Mouse (Mus musculus) liver, adult 2 months (tissue): Measurements from ENCODE around the gene Spaca7. TPM values are rescaled to one million over a fixed set of nuclear protein-coding genes. Genes with fewer than 3 reads are reported as not detected.

Experiments
- DNase-seq: peaks from one replicate; pipeline ENCODE4 v3.0.0-alpha.2; 2011; ENCODE audit warnings: low read depth, low spot score; ENCODE audit errors: extremely low read depth
- H3K27ac ChIP-seq: fragments of 200-500 bp; replicated peaks from 2 replicates; pipeline ENCODE4 v1.5.1; 2012; ENCODE audit warnings: low read depth, mild to moderate bottlenecking, control low read depth, inconsistent platforms, low read length; ENCODE audit not compliant: insufficient read depth
- H3K27me3 ChIP-seq: fragments of 200-500 bp; 2 replicates; pipeline ENCODE4 v1.6.1; 2012; ENCODE audit warnings: mild to moderate bottlenecking, moderate library complexity, low read length, inconsistent platforms; ENCODE audit not compliant: control insufficient read depth, insufficient read depth
- H3K36me3 ChIP-seq: fragments of 200-500 bp; 2 replicates; pipeline ENCODE4 v1.6.1; 2012; ENCODE audit warnings: low read length, inconsistent platforms; ENCODE audit not compliant: control insufficient read depth, insufficient read depth
- H3K4me1 ChIP-seq: fragments of 200-500 bp; 2 replicates; pipeline ENCODE4 v1.6.1; 2011; ENCODE audit warnings: low read length; ENCODE audit not compliant: control insufficient read depth, insufficient read depth
- H3K4me3 ChIP-seq: fragments of 200-500 bp; 2 replicates; pipeline ENCODE4 v1.5.1; 2011; ENCODE audit warnings: low read depth, mild to moderate bottlenecking, control low read depth, low read length, moderate library complexity; ENCODE audit not compliant: insufficient read depth
- H3K79me2 ChIP-seq: fragments of 200-500 bp; 2 replicates; pipeline ENCODE4 v1.6.1; 2012; ENCODE audit warnings: inconsistent platforms, mild to moderate bottlenecking, low read length, moderate library complexity; ENCODE audit not compliant: control insufficient read depth, insufficient read depth
- H3K9ac ChIP-seq: fragments of 200-500 bp; 2 replicates; pipeline ENCODE4 v1.6.1; 2012; ENCODE audit warnings: low read depth, mild to moderate bottlenecking, control low read depth, inconsistent platforms, low read length
- CTCF ChIP-seq: fragments of 200-500 bp; IDR thresholded peaks from 2 replicates; pipeline ENCODE4 v1.5.1; 2011; ENCODE audit warnings: low read depth, low read length, control low read depth
- POLR2A ChIP-seq: fragments of 200-500 bp; IDR thresholded peaks from 2 replicates; pipeline ENCODE4 v1.6.1; 2011; ENCODE audit warnings: low read length, control low read depth; ENCODE audit not compliant: insufficient read depth; ENCODE audit errors: extremely low read depth
- WGBS: fragments of 180-500 bp; shearing (Covaris S2); methylation state at CpG from one replicate; pipeline ENCODE4 v1.1.7; 2018; 5-methylcytosine and 5-hydroxymethylcytosine counted together
- polyA plus RNA-seq: library from polyadenylated mRNA; depleted of rRNA; stranded (reverse); fragments of >200 nt; gene quantifications from 2 replicates; pipeline ENCODE4 v1.2.3, GENCODE M21; 2012; rRNA removed
- total RNA-seq: library from RNA; depleted of rRNA; stranded (reverse); fragments of >200 nt; gene quantifications from 2 replicates; pipeline ENCODE4 v1.2.3, GENCODE M21; 2014; rRNA removed

Gene Spaca7
- total and polyA plus RNA-seq, 2 experiments: not detected

- Histone ChIP-seq H3K36me3 (peaks cover 22% of the 10 kb centered on the region), H3K9ac (no peak overlapping the region), H3K27ac (no peak overlapping the region), H3K27me3 (no peaks in the 10 kb centered on the region), H3K4me3 (no peak overlapping the region), H3K4me1 (no peaks in the 10 kb centered on the region), H3K79me2 (no peaks in the 10 kb centered on the region)
- TF ChIP-seq POLR2A: no peak
- no peak for TF ChIP-seq CTCF
- DNase-seq: no peak
- WGBS: 95% methylated on average over 8 of the region's 8 CpGs
These were observed 71.5 kb downstream of the Spaca7 start for GRCm38 (mm10) chr8:12644341-12644740.

- DNase-seq: no peak
- WGBS: 90% methylated on average over 7 of the region's 7 CpGs
- no peak overlapping the region for H3K4me3 ChIP-seq
- H3K27ac ChIP-seq: no peak overlapping the region
- H3K9ac ChIP-seq: no peak overlapping the region
- H3K27me3 ChIP-seq: no peaks in the 10 kb centered on the region
- no peak for TF ChIP-seq POLR2A
- TF ChIP-seq CTCF: no peak
- H3K79me2 ChIP-seq: no peaks in the 10 kb centered on the region
- H3K4me1 ChIP-seq: no peaks in the 10 kb centered on the region
- peaks cover 21% of the 10 kb centered on the region for H3K36me3 ChIP-seq
These were observed 72.1 kb downstream of the Spaca7 start for GRCm38 (mm10) chr8:12644894-12645293.

DNA sequence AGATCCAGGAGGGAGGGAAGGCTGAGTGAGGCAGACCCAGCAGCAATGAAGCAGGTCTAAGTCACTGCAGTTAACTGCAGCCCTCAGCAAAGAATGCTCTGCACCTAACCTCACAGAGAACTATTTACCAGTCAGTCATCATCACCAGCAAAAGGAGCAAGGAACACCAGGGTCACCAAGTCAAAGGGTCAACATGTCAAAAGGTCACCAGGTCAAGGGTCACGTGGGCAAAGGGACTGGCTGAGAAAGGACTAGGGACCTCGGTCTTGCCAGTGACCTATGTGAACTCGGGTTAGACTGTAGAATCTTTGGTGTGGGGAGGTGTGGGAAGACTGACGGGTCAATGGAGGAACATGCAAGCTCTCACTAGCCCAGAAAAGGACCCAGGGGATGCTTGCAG is 73.7 kb downstream of the Spaca7 start:
- Histone ChIP-seq H3K4me1 (no peaks in the 10 kb centered on the region), H3K27ac (no peak overlapping the region), H3K36me3 (peaks cover 21% of the 10 kb centered on the region), H3K79me2 (no peaks in the 10 kb centered on the region), H3K9ac (no peak overlapping the region), H3K4me3 (no peak overlapping the region), H3K27me3 (no peaks in the 10 kb centered on the region)
- TF ChIP-seq CTCF: no peak
- TF ChIP-seq POLR2A: no peak
- 30% methylated on average over 4 of the region's 4 CpGs for WGBS
- DNase-seq: peak; percentile 74

DNA sequence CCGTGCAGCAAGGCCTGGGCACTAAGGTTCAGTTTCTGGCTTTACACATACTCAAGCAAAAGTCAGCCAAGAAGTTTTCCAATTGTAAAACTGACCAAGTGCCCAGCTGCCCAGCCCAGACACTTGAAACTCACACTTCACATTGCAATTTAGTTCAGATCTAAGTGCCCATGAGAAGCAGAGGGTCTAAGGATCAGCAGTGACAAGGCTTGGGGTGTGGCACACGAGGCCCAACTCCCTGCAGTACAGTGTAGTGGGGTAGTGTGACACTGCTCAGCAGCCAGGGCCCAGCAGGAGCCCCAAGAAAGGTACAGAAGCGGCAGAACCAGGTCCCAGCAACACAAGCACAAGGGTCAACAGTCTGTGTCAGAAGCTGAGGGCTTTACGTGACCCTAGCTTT is 76.1 kb downstream of the Spaca7 start:
- Histone ChIP-seq H3K4me1 (no peaks in the 10 kb centered on the region), H3K4me3 (no peak overlapping the region), H3K79me2 (no peaks in the 10 kb centered on the region), H3K27me3 (no peaks in the 10 kb centered on the region), H3K9ac (no peak overlapping the region), H3K36me3 (peaks cover 30% of the 10 kb centered on the region), H3K27ac (no peak overlapping the region)
- DNase-seq: no peak
- 96% methylated on average over 4 of the region's 4 CpGs for WGBS
- TF ChIP-seq POLR2A (no peak), CTCF (no peak)

Other genes with a start within 250 kb of the Spaca7 start
- not detected in 2 replicates for gene Sox1, start 177.7 kb upstream of the Spaca7 start, total RNA-seq
- not detected in 2 replicates for gene Sox1, start 177.7 kb upstream of the Spaca7 start, polyA plus RNA-seq
- 12.8 and 19.1 TPM in 2 replicates for gene Tubgcp3, start 99.2 kb downstream of the Spaca7 start, total RNA-seq
- gene Tubgcp3, start 99.2 kb downstream of the Spaca7 start, polyA plus RNA-seq: 14.4 and 21.9 TPM in 2 replicates
- gene Atp11a, start 184.0 kb downstream of the Spaca7 start, total RNA-seq: 4.8 and 6.8 TPM in 2 replicates
- 6.6 and 6.9 TPM in 2 replicates for gene Atp11a, start 184.0 kb downstream of the Spaca7 start, polyA plus RNA-seq